Mouse (Mus musculus) right cerebral cortex, adult 18-20 months (tissue): ENCODE data around the gene Myo19.

Experiments
- DNase-seq: peaks from one replicate; pipeline ENCODE4 v3.0.0; 2022; ENCODE audit warnings: mixed read lengths

The Myo19 gene

GRCm38 (mm10) chr11:84886767-84887511 is 7.0 kb downstream of the Myo19 start:
- no peak for DNase-seq

DNA sequence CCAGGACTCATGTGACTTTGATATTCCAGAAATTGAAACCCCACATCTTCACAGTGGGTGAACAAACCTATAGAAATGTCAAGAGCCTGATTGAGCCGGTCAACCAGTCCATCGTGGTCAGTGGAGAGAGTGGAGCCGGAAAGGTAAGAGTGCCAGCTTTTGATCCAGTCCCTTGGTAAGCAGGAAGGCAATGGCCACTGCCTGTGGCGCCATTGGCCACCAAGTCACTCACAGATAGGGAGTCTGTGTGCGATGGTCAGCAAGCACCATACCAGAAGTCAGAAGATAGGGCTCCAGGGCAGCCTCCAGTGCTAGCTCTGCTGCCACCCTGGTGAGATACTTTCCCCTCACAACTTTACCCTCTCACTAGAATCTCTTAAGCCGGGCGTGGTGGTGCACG is 8.1 kb downstream of the Myo19 start:
- no peak for DNase-seq

- no peak for DNase-seq
Observed at GRCm38 (mm10) chr11:84889492-84889891, 9.5 kb downstream of the Myo19 start.

- no peak for DNase-seq
Observed at GRCm38 (mm10) chr11:84891705-84892104, 11.8 kb downstream of the Myo19 start.

DNA sequence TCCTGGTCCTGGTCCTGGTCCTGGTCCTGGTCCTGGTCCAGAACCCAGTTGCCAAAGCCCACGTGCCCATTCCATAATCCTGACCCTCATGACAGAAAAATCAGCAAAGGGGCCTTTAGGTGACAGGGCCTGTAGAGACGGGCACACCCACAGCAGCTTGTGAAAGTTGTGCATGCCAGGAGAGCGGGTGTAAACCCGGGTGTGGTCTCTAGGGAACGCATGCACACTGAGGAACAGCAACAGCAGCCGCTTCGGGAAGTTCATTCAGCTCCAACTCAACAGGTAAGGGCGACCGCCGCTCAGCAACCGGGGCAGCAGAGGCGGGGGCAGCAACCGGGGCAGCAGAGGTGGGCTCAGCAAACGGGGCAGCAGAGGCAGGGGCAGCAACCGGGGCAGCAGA is 13.2 kb downstream of the Myo19 start:
- DNase-seq = no peak

DNA sequence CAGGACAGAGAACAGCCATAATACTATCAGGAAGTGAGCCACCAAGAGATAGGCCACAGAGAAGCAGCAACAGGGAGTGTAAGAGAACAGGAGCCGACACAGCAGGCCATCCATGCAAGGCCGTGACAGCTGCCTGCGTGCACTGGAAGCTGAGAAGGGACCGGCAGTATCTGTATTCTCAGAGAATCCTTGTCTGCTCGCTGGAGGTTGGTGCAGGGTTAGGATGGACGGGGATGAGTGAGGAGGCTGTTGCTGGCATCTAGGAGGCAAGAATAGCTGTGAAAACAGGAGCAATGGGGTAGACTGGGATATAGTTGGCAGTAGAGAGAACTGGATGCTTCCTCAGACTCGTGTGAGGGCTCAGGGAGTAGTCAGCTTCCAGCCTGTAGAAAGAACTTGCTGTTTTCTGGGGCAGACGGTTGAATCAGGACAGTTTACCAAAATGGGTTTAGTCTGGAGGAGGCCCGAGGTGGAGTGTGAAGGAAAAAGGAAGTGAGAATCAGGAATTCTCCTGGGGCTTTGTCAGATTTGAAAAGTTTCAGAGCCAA is 24.7 kb downstream of the Myo19 start:
- DNase-seq = peak; percentile 74

GRCm38 (mm10) chr11:84907081-84907480 is 27.1 kb downstream of the Myo19 start:
- DNase-seq = no peak

DNA sequence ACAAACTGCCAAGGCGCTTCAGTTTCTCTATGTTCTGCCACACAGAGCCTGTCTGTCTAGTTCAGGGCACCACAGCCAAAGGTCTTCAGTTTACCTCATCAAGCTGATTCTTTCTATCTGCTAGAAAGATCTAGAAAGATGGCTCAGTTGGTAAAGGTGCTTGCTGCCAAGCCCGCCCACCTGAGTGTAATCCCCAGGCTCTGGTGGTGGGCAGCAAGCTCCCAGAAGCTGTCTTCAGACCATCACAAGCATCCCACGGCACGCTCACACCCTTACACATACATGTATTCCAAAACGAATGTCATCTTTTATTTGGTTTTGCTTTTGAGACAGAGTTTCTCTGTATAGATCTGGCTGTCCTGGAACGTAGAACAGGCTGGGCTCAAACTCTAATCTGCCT is 28.5 kb downstream of the Myo19 start:
- DNase-seq = no peak

DNA sequence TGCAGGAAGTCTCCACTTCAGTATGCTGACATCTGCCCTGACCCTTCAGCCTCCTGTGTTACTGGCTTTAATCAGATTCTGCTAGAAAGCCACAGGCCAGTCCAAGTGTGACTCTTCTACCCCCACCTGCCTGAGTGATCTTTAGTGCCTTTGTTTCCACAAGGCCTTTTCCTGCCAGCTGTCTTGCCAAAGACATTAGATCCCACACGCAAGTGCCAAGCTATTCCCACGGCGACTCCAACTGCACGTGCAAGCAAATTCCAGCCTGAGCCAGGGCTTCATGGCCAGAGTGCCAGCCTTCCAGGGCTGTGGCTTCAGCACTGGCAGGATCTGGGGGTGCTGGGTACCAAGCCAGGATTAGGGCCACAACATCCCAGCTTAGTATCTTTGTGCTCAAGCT is 30.5 kb downstream of the Myo19 start:
- DNase-seq = no peak

DNA sequence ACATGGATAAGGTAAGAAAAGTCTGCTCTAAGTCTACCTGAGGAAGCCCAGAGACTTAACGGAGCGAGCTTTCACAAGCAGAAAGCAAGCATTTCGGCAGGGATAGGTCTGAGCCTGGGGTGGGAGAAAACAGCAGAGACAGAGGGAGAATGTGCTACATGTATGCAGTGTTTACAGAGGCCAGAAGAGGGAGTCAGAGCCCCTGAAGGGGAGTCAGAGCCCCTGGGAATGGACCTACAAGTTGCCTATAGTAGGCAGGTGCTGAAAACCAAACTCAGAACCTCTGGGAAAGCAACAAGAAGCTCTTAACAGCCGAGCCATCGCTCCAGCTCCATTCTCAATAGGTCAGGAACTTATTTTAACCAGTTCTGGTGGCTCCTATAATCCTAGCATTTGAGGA is 34.7 kb downstream of the Myo19 start:
- no peak for DNase-seq

- peak; percentile 90 for DNase-seq
Observed at GRCm38 (mm10) chr11:84916053-84916702, 36.2 kb downstream of the Myo19 start, which contains the start of gene Znhit3. Gene Znhit3, minus strand, starts transcription at chr11:84916366.

DNA sequence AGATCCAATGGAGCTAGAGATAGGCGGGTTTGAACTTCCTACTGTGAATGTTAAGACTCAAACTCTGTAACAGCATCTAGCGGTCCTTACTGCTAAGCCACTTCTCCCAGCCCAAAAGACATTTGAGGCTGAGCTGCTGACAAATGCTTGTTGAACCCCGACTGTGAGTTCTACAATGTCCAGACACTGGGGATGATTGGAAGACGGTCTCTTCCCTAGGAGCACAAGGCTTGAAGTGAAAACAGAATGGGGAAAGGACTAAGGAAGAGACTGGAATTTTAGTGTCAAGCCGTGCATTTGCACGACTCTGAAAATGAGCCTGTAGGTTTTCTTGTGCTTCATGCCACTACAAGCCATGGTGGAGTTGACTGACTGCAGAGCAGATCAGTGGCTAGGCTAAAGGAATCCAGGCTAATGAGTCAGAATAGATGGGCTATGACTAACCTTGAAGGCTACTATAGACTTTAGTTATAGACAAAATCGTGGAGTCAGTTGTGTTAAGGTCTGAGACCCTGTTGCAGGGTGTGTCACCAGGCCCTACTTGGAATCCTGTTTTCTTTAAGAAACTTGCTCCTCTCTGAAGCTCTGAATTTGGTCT is 36.9 kb downstream of the Myo19 start:
- DNase-seq = no peak

DNA sequence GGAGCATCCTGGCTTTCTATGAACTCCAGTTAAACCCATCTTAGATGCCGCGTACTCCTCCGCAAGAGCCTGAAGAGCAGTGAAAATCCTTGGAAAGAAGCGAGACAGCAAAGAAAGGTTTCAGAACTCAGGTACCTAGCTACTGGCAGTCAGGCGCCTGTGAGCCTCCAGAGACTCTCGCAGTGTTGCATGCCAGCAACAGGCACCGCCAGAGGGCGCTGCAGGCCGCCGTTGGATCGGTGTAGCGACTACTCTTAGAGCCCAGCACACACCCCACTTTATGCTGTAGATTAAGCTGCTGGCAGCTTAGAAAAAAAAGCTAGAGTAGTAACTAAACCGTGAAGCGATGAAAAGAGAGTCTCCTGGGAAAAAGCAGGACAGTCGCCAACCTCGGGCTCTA is 38.5 kb downstream of the Myo19 start:
- DNase-seq = peak; percentile 81

DNA sequence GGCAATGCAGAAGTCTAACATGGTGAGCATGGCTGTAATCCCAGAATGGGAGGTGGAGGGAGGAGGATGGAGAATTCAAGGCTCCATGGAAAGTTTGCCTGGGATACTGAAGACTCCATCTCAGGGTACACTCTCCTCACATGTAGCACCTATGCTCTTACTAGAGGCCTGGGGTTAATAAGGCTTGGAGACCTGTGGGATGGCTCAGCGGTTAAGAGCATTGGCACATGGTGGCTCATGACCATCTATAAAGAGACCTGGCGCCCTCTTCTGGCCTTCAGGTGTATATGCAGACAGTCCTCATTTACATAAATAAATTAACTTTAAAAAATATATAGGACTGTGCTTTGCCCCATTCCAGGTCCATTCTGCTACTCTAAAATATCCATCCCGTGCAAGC is 39.3 kb downstream of the Myo19 start:
- DNase-seq = no peak

GRCm38 (mm10) chr11:84919951-84920350 is 40.0 kb downstream of the Myo19 start:
- no peak for DNase-seq

- no peak for DNase-seq
Observed at GRCm38 (mm10) chr11:84920981-84921380, 41.0 kb downstream of the Myo19 start.

DNA sequence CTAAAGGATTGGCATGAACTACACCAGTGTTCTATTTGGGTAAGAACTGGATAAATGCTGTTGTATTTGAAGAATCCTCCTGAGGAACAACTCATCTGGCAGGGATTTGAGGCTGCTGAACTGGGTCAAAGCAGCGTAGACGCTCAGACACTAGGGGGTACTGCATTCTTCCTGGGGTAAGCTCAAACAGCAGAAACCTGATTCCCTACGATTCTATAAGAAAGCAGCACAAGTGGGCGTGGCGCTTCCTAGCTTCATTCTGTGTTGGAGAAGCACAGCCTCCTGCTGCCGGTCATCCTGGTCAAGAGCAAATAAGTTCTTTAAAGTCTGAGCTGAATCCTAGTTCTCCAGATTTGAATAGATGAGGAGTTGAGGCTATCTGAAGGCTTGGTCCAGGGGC is 52.3 kb downstream of the Myo19 start:
- no peak for DNase-seq

GRCm38 (mm10) chr11:84939508-84940053 is 59.6 kb downstream of the Myo19 start:
- peak; percentile 69 for DNase-seq

GRCm38 (mm10) chr11:84940140-84940539 is 60.2 kb downstream of the Myo19 start:
- DNase-seq = no peak

GRCm38 (mm10) chr11:84943948-84944347 is 64.0 kb downstream of the Myo19 start:
- DNase-seq = no peak

GRCm38 (mm10) chr11:84944639-84945435 is 64.9 kb downstream of the Myo19 start:
- no peak for DNase-seq

DNA sequence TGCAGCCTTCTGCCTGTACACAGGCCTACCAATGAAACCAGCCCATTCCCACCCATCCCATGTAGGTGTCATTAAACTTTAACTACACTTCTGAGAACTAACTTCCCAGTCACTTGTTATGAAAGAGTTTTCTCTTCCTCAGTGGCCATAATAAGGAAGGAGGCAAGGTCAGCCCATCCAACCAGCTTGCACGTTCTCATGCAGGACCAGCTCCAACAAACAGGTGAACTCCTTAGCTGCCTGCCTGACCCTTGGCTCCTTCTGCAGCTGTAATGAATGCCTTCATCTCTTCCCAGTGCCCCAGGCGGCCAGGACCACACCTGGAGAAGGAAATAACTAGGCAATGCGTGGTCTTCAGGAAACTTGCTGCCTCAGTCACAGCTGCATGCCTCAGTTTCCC is 65.9 kb downstream of the Myo19 start:
- DNase-seq = no peak

GRCm38 (mm10) chr11:84947206-84947605 is 67.3 kb downstream of the Myo19 start:
- no peak for DNase-seq
